Mouse (Mus musculus): ENCODE results near the gene Parp8. TPM values are rescaled to one million over a fixed set of nuclear protein-coding genes. Genes with fewer than 3 reads are reported as not detected.
A peak's percentile ranks its signal among the peaks of the same experiment; 100 is the strongest.

Gene Parp8
- polyA plus RNA-seq (2014; fragmentation: Nextera tagmentation; extraction: Ambion mirVana), result 15.6 and 17.2 TPM in 2 replicates

DNA sequence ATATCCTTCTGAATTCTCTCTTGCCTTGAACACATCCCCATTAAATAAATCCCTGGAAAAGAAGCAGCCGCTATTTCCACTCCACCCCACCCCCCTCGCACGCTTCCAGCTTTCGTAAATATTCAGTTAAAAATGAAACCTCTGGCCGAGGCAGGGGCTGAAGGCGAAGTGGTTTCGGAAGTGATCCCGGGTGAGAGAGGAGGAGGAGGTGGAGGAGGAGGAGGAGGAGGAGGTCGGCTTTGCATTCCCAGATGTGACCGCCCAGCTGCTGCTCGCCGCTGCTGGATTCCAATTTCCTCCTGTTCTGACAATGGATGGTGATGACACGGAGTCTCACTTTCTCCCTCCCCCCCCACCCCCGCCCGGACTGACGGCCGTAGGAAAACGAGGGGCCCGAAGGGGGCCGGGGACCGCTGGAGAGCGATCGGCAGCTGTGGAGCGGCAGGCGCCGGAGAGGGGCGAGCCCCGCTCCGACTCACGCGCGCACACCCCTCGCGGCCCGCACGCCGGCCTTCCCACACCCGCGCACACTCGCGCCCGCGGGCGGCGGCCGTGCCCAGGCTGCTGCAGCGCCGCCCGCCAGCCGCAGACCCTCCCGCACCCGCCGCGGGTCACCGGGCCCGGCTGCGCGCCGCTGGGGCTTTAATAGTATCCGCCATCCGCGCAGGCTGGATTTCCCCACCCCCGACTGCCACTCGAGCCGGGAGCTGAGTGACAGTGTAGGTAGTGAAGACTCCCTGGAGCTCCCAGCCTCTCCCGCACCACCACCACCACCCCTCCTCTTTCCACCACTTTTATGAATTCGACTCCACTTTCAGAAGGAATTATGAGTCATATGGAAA is at the start of gene Parp8:
Gene Parp8 (minus strand): TSS at position 312 of the 842 bp plus-strand sequence.
- WGBS (ENCODE audit: insufficient replicate concordance), result under 1% methylated on average over 61 of the region's 67 CpGs
- no peaks in the 10 kb centered on the region for H3K27me3 ChIP-seq (ENCODE audit: control insufficient read depth, insufficient read depth, low read length)
- peak within 1 kb of the TSS; percentile 75 for H3K27ac ChIP-seq (ENCODE audit: low read depth, low read length)
- no peaks in the 10 kb centered on the region for H3K36me3 ChIP-seq (ENCODE audit: control insufficient read depth, insufficient read depth, low read length)
- peak within 1 kb of the TSS; percentile 85 for H3K9ac ChIP-seq (ENCODE audit: low read depth, low read length)
- peak; percentile 59 for ATAC-seq (replicated peaks; ENCODE audit: insufficient number of reproducible peaks, low FRiP score, low TSS enrichment)
- H3K9me3 ChIP-seq (replicated peaks; ENCODE audit: control insufficient read depth, low read length), result no peaks in the 10 kb centered on the region
- H3K4me1 ChIP-seq (ENCODE audit: control insufficient read depth, insufficient read depth, low read length), result peaks cover 13% of the 10 kb centered on the region
- peak within 1 kb of the TSS; percentile 65 for H3K4me2 ChIP-seq
- peak within 1 kb of the TSS; percentile 79 for H3K4me3 ChIP-seq (ENCODE audit: low read depth, low read length)

DNA sequence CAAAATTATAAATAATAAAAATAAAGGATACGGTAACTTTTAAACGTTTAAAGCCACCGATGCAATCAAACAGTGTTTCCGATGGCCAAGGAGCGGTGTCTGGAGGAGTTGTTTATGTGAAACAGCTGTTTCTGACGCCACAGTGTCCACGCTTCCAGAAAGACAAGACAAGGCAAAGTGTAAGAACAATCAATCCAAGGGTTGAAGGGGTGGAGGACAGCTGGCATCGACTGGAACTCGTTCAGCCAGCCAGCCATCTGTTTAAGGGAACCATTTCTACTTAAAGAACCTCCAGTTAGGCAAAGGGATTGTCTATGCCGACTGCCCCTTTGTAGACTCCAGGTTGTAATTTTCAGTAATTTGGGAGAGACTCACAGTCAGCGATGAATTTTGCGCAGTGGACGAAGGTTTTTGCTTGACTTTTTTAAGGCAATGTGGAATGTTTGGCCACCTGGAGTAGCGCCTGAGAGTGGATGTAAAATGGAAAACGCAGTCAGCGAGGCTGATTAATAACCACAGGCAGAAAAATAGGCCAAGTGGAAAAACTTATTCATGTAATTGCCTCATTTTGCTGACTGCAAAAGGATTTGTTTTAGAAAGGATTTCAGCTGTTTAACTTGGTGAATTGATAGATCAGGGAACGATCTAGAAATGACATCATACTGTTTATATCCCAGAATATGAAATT is 37.4 kb upstream of the Parp8 start:
- no peaks in the 10 kb centered on the region for H3K4me1 ChIP-seq (ENCODE audit: control insufficient read depth, insufficient read depth, low read length)
- ATAC-seq (replicated peaks; ENCODE audit: insufficient number of reproducible peaks, low FRiP score, low TSS enrichment), result no peak
- no peak overlapping the region for H3K9ac ChIP-seq (ENCODE audit: low read depth, low read length)
- no peaks in the 10 kb centered on the region for H3K36me3 ChIP-seq (ENCODE audit: control insufficient read depth, insufficient read depth, low read length)
- no peaks in the 10 kb centered on the region for H3K27me3 ChIP-seq (ENCODE audit: control insufficient read depth, insufficient read depth, low read length)
- no peak overlapping the region for H3K4me3 ChIP-seq (ENCODE audit: low read depth, low read length)
- WGBS (ENCODE audit: insufficient replicate concordance), result 74% methylated on average over 17 of the region's 17 CpGs
- H3K27ac ChIP-seq (ENCODE audit: low read depth, low read length), result no peak overlapping the region
- H3K9me3 ChIP-seq (replicated peaks; ENCODE audit: control insufficient read depth, low read length), result no peaks in the 10 kb centered on the region
- H3K4me2 ChIP-seq, result no peak overlapping the region

DNA sequence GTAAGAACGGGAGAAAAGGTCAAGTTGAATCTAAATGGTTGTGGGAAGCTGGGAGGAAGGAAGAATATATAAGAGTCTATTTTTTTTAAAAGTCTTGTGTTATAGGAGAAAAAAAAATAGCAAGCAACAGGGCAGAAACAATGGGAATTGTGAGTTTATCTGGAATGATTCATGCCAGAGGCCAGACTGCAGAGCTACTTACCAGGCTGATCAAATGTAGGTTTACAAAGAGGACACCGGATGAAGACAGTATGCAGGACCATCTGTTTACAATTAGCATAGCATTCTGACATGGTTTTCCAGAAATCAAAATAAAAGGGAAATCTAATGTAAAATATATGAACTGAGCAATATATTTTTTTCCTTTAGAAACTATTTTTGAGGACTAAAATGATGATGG is 31.1 kb upstream of the Parp8 start:
- no peak overlapping the region for H3K4me2 ChIP-seq
- H3K4me3 ChIP-seq (ENCODE audit: low read depth, low read length), result no peak overlapping the region
- no peaks in the 10 kb centered on the region for H3K36me3 ChIP-seq (ENCODE audit: control insufficient read depth, insufficient read depth, low read length)
- no peak overlapping the region for H3K27ac ChIP-seq (ENCODE audit: low read depth, low read length)
- no peaks in the 10 kb centered on the region for H3K4me1 ChIP-seq (ENCODE audit: control insufficient read depth, insufficient read depth, low read length)
- H3K9ac ChIP-seq (ENCODE audit: low read depth, low read length), result no peak overlapping the region
- H3K27me3 ChIP-seq (ENCODE audit: control insufficient read depth, insufficient read depth, low read length), result no peaks in the 10 kb centered on the region
- H3K9me3 ChIP-seq (replicated peaks; ENCODE audit: control insufficient read depth, low read length), result no peaks in the 10 kb centered on the region
- 58% methylated on average over 2 of the region's 2 CpGs for WGBS (ENCODE audit: insufficient replicate concordance)
- ATAC-seq (replicated peaks; ENCODE audit: insufficient number of reproducible peaks, low FRiP score, low TSS enrichment), result no peak

- no peak for ATAC-seq (replicated peaks; ENCODE audit: insufficient number of reproducible peaks, low FRiP score, low TSS enrichment)
- H3K27me3 ChIP-seq (ENCODE audit: control insufficient read depth, insufficient read depth, low read length), result no peaks in the 10 kb centered on the region
- no peaks in the 10 kb centered on the region for H3K4me1 ChIP-seq (ENCODE audit: control insufficient read depth, insufficient read depth, low read length)
- H3K9me3 ChIP-seq (replicated peaks; ENCODE audit: control insufficient read depth, low read length), result no peaks in the 10 kb centered on the region
- H3K4me2 ChIP-seq, result no peak overlapping the region
- H3K9ac ChIP-seq (ENCODE audit: low read depth, low read length), result no peak overlapping the region
- no peaks in the 10 kb centered on the region for H3K36me3 ChIP-seq (ENCODE audit: control insufficient read depth, insufficient read depth, low read length)
- H3K27ac ChIP-seq (ENCODE audit: low read depth, low read length), result no peak overlapping the region
- 73% methylated on average over 7 of the region's 7 CpGs for WGBS (ENCODE audit: insufficient replicate concordance)
- H3K4me3 ChIP-seq (ENCODE audit: low read depth, low read length), result no peak overlapping the region
Observed at GRCm38 (mm10) chr13:117054811-117055496, 29.6 kb upstream of the Parp8 start.

DNA sequence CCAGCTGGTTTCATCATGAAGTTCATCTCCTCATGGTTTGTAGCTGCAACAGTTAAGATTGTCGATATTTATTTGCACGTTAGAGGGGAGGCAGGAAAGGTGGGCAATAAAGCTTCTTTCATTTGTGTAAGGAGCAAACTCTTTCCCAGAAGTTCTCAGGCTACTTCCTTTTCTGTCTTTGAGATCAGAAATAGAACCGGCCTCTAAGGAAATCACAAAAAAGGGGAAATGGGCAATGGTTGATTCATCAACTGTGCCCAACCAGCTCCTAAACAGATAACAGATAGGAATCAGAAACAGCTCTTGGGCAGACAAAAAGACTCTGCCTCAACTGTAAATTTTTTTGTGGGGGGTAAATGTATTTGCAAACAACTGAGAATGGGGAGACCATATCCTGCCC is 27.4 kb upstream of the Parp8 start:
- no peak overlapping the region for H3K9ac ChIP-seq (ENCODE audit: low read depth, low read length)
- H3K27me3 ChIP-seq (ENCODE audit: control insufficient read depth, insufficient read depth, low read length), result no peaks in the 10 kb centered on the region
- no peaks in the 10 kb centered on the region for H3K9me3 ChIP-seq (replicated peaks; ENCODE audit: control insufficient read depth, low read length)
- no peaks in the 10 kb centered on the region for H3K4me1 ChIP-seq (ENCODE audit: control insufficient read depth, insufficient read depth, low read length)
- no peak for ATAC-seq (replicated peaks; ENCODE audit: insufficient number of reproducible peaks, low FRiP score, low TSS enrichment)
- no peak overlapping the region for H3K4me3 ChIP-seq (ENCODE audit: low read depth, low read length)
- no peaks in the 10 kb centered on the region for H3K36me3 ChIP-seq (ENCODE audit: control insufficient read depth, insufficient read depth, low read length)
- H3K4me2 ChIP-seq, result no peak overlapping the region
- 79% methylated on average over 3 of the region's 3 CpGs for WGBS (ENCODE audit: insufficient replicate concordance)
- H3K27ac ChIP-seq (ENCODE audit: low read depth, low read length), result no peak overlapping the region

GRCm38 (mm10) chr13:117048541-117048971 is 23.2 kb upstream of the Parp8 start:
- Histone ChIP-seq H3K27ac (ENCODE audit: low read depth, low read length) (no peak overlapping the region), H3K27me3 (ENCODE audit: control insufficient read depth, insufficient read depth, low read length) (no peaks in the 10 kb centered on the region), H3K36me3 (ENCODE audit: control insufficient read depth, insufficient read depth, low read length) (no peaks in the 10 kb centered on the region), H3K4me3 (ENCODE audit: low read depth, low read length) (no peak overlapping the region), H3K4me2 (no peak overlapping the region), H3K9me3 (replicated peaks; ENCODE audit: control insufficient read depth, low read length) (no peaks in the 10 kb centered on the region), H3K4me1 (ENCODE audit: control insufficient read depth, insufficient read depth, low read length) (no peaks in the 10 kb centered on the region), H3K9ac (ENCODE audit: low read depth, low read length) (no peak overlapping the region)
- 78% methylated on average over 5 of the region's 5 CpGs for WGBS (ENCODE audit: insufficient replicate concordance)
- no peak for ATAC-seq (replicated peaks; ENCODE audit: insufficient number of reproducible peaks, low FRiP score, low TSS enrichment)

DNA sequence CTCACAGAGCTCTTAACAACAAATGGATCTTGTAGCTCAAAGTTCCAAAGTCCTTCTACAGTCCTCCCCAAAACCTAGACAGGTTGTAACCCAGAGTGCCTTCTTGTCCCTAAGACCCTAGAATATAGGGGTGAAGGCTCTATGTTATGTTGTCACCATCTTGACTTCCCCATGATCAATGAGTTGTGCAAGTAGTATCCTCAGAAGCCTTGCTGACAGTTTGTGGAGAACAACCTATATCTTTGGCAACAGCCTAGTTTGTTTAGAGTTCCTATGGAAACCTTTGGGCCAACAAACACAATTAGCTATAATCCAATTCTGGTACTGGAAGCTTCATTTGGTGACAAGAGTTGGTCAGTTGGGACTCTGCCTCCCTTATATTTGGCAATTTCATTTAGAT is 18.2 kb upstream of the Parp8 start:
- Histone ChIP-seq H3K27ac (ENCODE audit: low read depth, low read length) (no peak overlapping the region), H3K4me1 (ENCODE audit: control insufficient read depth, insufficient read depth, low read length) (no peaks in the 10 kb centered on the region), H3K4me2 (no peak overlapping the region), H3K9ac (ENCODE audit: low read depth, low read length) (no peak overlapping the region), H3K9me3 (replicated peaks; ENCODE audit: control insufficient read depth, low read length) (no peaks in the 10 kb centered on the region), H3K36me3 (ENCODE audit: control insufficient read depth, insufficient read depth, low read length) (no peaks in the 10 kb centered on the region), H3K4me3 (ENCODE audit: low read depth, low read length) (no peak overlapping the region), H3K27me3 (ENCODE audit: control insufficient read depth, insufficient read depth, low read length) (no peaks in the 10 kb centered on the region)
- ATAC-seq (replicated peaks; ENCODE audit: insufficient number of reproducible peaks, low FRiP score, low TSS enrichment), result no peak

DNA sequence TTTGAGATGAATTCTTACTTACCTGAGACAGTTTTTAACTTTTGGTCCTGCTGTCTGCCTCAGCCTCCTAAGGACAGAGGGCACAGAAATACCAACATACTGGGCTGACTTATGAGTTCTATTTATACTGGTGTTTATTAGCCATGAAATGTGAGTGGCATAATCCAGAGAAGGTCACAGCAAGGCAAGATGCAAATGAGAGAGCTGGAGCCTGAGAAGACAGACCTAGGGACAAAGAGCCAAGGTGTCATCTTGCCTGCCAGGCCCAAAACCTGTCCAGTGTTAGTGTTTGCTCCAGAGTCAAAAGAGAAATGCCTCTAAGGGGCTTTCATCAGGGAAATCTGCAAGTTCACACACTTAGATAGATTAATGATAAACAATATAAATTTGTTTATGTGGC is 15.7 kb upstream of the Parp8 start:
- H3K9ac ChIP-seq (ENCODE audit: low read depth, low read length), result no peak overlapping the region
- no peaks in the 10 kb centered on the region for H3K27me3 ChIP-seq (ENCODE audit: control insufficient read depth, insufficient read depth, low read length)
- H3K27ac ChIP-seq (ENCODE audit: low read depth, low read length), result no peak overlapping the region
- no peak overlapping the region for H3K4me2 ChIP-seq
- no peaks in the 10 kb centered on the region for H3K4me1 ChIP-seq (ENCODE audit: control insufficient read depth, insufficient read depth, low read length)
- no peak overlapping the region for H3K4me3 ChIP-seq (ENCODE audit: low read depth, low read length)
- H3K9me3 ChIP-seq (replicated peaks; ENCODE audit: control insufficient read depth, low read length), result no peaks in the 10 kb centered on the region
- no peak for ATAC-seq (replicated peaks; ENCODE audit: insufficient number of reproducible peaks, low FRiP score, low TSS enrichment)
- no peaks in the 10 kb centered on the region for H3K36me3 ChIP-seq (ENCODE audit: control insufficient read depth, insufficient read depth, low read length)

Measured in heart, embryonic 11.5 days (tissue).